Mouse (Mus musculus) hindbrain, embryonic 10.5 days (tissue): ENCODE data around the gene Parp8. TPM values are rescaled to one million over a fixed set of nuclear protein-coding genes. Genes with fewer than 3 reads are reported as not detected.

Source experiments
- DNase-seq: peaks from one replicate; pipeline ENCODE4 v3.0.0-alpha.2; 2017; ENCODE audit warnings: low spot score
- H3K27ac ChIP-seq: fragments of 300-500 bp; sonication (generic); 2 replicates; pipeline ENCODE4 v1.5.1; 2016; ENCODE audit warnings: mild to moderate bottlenecking, moderate library complexity
- H3K27me3 ChIP-seq: fragments of 300-500 bp; sonication (generic); 2 replicates; pipeline ENCODE4 v1.6.1; 2016; ENCODE audit warnings: mild to moderate bottlenecking; ENCODE audit not compliant: poor library complexity, insufficient read depth, severe bottlenecking
- H3K36me3 ChIP-seq: fragments of 300-500 bp; sonication (generic); 2 replicates; pipeline ENCODE4 v1.6.1; 2016; ENCODE audit warnings: mild to moderate bottlenecking, moderate library complexity
- H3K4me1 ChIP-seq: fragments of 300-500 bp; sonication (generic); replicated peaks from 2 replicates; pipeline ENCODE4 v1.6.1; 2016; ENCODE audit warnings: mild to moderate bottlenecking
- H3K4me3 ChIP-seq: fragments of 300-500 bp; sonication (generic); 2 replicates; pipeline ENCODE4 v1.5.1; 2016; ENCODE audit warnings: mild to moderate bottlenecking, moderate library complexity
- H3K9me3 ChIP-seq: fragments of 300-500 bp; sonication (generic); 2 replicates; pipeline ENCODE4 v1.6.1; 2016; ENCODE audit warnings: mild to moderate bottlenecking, moderate library complexity
- WGBS: fragments of 180-500 bp; shearing (Covaris S2); methylation state at CpG from one replicate; pipeline ENCODE4 v1.1.7; 2016; 5-methylcytosine and 5-hydroxymethylcytosine counted together
- polyA plus RNA-seq: library from polyadenylated mRNA; unstranded; fragments of >200 nt; fragmentation: Nextera tagmentation; extraction: Ambion mirVana; gene quantifications from 2 replicates; pipeline ENCODE4 v1.2.1, GENCODE M21; 2016

The Parp8 gene
- polyA plus RNA-seq, 1 experiment from 2014 or later, result 13.7 TPM

- WGBS, result 84% methylated on average over 10 of the region's 10 CpGs
- no peak for DNase-seq
Measured at GRCm38 (mm10) chr13:116879580-116880192, 145.7 kb downstream of the Parp8 start.

DNA sequence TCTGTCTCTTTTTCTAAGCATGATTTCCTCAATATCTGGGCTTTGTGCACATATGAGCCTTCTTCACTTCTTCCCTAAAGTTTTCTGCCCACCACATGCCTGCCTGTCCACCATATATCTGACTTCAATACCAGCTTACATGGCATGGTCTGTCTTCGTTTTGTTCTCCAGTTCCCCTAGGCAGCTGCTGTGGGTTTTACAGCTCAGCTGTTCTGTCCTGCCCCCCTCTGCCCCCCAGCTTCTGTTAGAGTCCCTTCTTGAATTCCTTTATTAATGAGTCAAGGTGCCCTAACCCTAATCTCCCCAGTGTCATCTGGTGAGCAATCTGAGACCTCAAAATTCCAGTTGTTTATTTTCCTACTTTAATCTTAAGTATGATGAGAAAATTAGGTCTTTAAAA lies 155.1 kb downstream of the Parp8 start:
- H3K9me3 ChIP-seq, result no peaks in the 10 kb centered on the region
- no peaks in the 10 kb centered on the region for H3K4me1 ChIP-seq
- no peak for DNase-seq
- WGBS, result 82% methylated on average over 1 of the region's 1 CpGs
- no peak overlapping the region for H3K27ac ChIP-seq
- no peak overlapping the region for H3K4me3 ChIP-seq
- no peaks in the 10 kb centered on the region for H3K36me3 ChIP-seq
- no peaks in the 10 kb centered on the region for H3K27me3 ChIP-seq

More at GRCm38 (mm10) chr13:116879580-116880192, 145.7 kb downstream of the Parp8 start:
- no peaks in the 10 kb centered on the region for H3K27me3 ChIP-seq
- H3K36me3 ChIP-seq, result 0 out of 2 replicates have a peak, but pooled peaks cover 6% of the 10 kb centered on the region
- no peak overlapping the region for H3K27ac ChIP-seq
- H3K9me3 ChIP-seq, result no peaks in the 10 kb centered on the region
- H3K4me3 ChIP-seq, result no peak overlapping the region
- 0 out of 2 replicates have a peak, but pooled peaks cover 4% of the 10 kb centered on the region for H3K4me1 ChIP-seq

DNA sequence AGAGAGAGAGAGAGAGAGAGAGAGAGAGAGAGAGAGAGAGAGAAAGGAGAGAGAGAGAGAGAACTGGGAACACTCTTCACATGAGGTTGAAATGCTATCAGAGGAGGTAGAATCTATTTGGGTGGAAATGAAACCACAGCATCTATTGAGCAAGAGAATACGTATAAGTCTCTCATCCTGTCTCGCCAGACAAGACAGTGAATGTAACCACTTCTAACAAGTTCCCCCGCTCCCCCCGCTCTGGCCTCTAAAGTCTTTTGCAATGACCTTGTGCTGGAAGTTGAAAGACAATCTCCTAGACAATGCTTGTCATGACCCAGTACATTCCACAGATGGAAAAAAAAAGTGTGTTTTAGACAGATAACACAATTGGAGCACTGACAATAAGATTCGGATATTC lies 181.4 kb downstream of the Parp8 start:
- 85% methylated on average over 5 of the region's 5 CpGs for whole genome bisulfite sequencing
- Histone ChIP-seq H3K9me3 (no peaks in the 10 kb centered on the region), H3K27ac (no peak overlapping the region), H3K4me3 (no peak overlapping the region), H3K27me3 (no peaks in the 10 kb centered on the region), H3K36me3 (no peaks in the 10 kb centered on the region), H3K4me1 (no peaks in the 10 kb centered on the region)
- DNase-seq, result no peak

GRCm38 (mm10) chr13:116830984-116831383 lies 194.4 kb downstream of the Parp8 start:
- H3K27ac ChIP-seq, result no peak overlapping the region
- no peaks in the 10 kb centered on the region for H3K9me3 ChIP-seq
- no peaks in the 10 kb centered on the region for H3K27me3 ChIP-seq
- DNase-seq, result no peak
- H3K4me3 ChIP-seq, result no peak overlapping the region
- no peaks in the 10 kb centered on the region for H3K36me3 ChIP-seq
- H3K4me1 ChIP-seq, result no peaks in the 10 kb centered on the region

- no peak overlapping the region for H3K27ac ChIP-seq
- 87% methylated on average over 3 of the region's 3 CpGs for WGBS
- H3K36me3 ChIP-seq, result no peaks in the 10 kb centered on the region
- H3K4me1 ChIP-seq, result no peaks in the 10 kb centered on the region
- H3K4me3 ChIP-seq, result no peak overlapping the region
- no peaks in the 10 kb centered on the region for H3K27me3 ChIP-seq
- H3K9me3 ChIP-seq, result no peaks in the 10 kb centered on the region
- no peak for DNase-seq
Measured at GRCm38 (mm10) chr13:116829015-116829414, 196.3 kb downstream of the Parp8 start.

DNA sequence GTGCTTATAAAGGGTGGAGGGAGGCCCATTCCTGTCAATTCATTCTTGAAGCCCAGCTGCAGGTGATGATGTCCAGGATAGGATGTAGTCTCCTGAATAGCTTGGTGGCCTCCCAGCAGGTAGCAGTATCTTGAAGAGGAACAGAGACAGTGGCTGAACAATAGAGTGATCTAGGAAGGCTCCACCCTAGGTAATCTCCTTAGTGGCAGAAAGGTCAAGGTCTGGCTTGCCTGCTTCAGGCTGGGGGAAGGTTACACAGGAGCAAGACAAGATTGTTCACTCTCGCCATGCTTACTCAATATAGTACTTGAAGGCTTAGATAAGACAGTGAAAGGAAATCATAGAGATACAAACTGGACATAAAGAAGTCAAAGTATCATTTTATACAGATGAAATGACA lies 213.9 kb downstream of the Parp8 start:
- H3K27ac ChIP-seq, result no peak overlapping the region
- no peaks in the 10 kb centered on the region for H3K27me3 ChIP-seq
- DNase-seq, result no peak
- H3K9me3 ChIP-seq, result no peaks in the 10 kb centered on the region
- 79% methylated on average over 1 of the region's 1 CpGs for WGBS
- no peaks in the 10 kb centered on the region for H3K36me3 ChIP-seq
- H3K4me3 ChIP-seq, result no peak overlapping the region
- H3K4me1 ChIP-seq, result no peaks in the 10 kb centered on the region

Other genes with a start within 250 kb of the Parp8 start
- 28.3 and 48.0 TPM in 2 replicates for gene Emb, start 183.0 kb upstream of the Parp8 start, polyA plus RNA-seq
- gene Gm17509, start 195.5 kb upstream of the Parp8 start, polyA plus RNA-seq, result 0.91 and 0.93 TPM in 2 replicates